Mouse (Mus musculus) ovary, adult 10 weeks (tissue): Measurements from ENCODE around the gene Coq2. TPM values are rescaled to one million over a fixed set of nuclear protein-coding genes. Genes with fewer than 3 reads are reported as not detected.

Experiments
- polyA plus RNA-seq: library from polyadenylated mRNA; stranded (reverse); fragments of 350-450 nt; fragmentation: Illumina TruSeq; extraction: RNeasy Lipid Tissue Mini Kit (QIAGEN cat#74804); gene quantifications from one replicate; pipeline ENCODE4 v1.2.3, GENCODE M21; 2014

Gene Coq2
- 11.1 TPM for polyA plus RNA-seq

DNA sequence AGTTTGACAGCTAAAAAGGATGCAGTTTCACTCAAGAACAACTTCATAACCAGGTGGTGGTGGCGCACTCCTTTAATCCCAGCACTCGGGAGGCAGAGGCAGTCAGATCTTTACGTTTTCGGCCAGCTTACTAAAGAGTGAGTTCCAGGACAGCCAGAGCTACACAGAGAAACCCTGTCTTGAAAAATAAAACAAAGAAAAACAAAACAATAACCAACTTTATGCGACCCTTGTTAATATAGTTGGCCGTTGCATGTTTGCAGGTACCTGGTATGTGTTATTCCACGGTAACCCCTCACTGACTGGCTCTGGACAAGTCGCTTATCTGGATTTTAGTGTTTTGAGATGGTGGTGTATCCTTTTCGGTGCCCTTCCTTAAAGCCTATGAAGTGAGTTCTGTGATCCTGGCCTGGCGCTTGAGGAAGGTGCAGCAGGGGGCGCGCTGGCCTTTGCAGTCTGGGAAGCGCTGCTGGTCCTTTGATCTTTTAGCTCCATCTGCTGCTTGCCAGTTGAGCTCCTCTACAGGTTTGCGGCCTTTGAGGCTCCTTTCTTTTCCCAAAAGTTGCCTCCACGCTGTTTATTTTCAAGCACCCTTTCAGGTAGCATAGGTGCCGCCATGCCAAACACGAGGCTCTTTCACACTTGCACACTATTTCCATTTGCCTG is at the start of gene Coq2:
TSS of gene Coq2 (minus strand) at position 430 of the 666 bp plus-strand sequence.

DNA sequence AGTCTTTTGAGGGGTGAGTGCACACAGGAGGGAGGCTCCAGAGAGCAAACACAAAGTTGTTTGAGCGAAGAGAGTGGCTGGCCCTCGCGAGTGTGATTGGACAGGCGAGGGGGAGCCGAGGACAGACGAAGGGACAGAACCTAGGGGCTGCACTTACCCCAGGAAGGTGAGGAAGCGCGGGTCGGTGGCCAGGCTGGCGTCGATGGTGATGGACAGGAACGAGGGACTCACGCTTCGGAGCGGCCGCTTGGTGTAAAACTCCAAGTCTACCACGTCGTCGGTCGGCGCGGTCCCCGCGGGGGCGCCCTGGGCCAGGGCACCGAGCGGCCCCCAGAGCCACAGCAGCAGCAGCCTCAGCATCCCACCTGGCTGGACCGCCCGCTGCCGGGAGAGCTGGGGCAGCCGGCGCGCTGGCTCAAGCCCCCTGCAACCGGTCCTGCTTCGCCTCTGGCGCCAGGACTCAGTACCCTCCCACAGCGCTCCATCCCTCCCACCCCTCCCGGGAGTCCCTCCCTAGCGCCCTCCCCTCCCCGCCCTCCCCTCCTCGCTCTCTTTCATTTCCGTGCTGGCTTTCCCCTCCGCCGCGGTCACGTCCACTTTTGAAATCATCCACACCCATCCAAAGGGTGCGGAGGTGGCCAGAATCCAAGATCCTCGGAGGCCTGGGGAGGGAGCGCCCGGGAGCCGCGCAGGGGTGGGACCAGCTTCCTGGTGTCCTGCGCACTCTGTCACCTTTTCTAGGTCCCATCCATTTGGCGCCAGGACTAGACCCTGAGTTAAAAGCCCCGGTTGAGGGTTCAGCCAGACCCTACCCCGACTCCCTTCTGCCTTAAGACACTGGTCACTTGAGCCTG is 44.5 kb upstream of the Coq2 start, which contains the start of gene Hpse:
TSS of gene Hpse (minus strand) at position 482 of the 854 bp plus-strand sequence.

Other genes with a start within 250 kb of the Coq2 start
- 35.0 TPM for gene Lin54, start 174.5 kb downstream of the Coq2 start, polyA plus RNA-seq
- 115 TPM for gene Cops4, start 156.8 kb downstream of the Coq2 start, polyA plus RNA-seq
- gene Plac8, start 102.9 kb downstream of the Coq2 start, polyA plus RNA-seq: 14.1 TPM
- 3.1 TPM for gene Hpse, start 44.6 kb upstream of the Coq2 start, polyA plus RNA-seq
- gene Helq, start 123.5 kb upstream of the Coq2 start, polyA plus RNA-seq: 11.1 TPM
- gene Mrps18c, start 123.5 kb upstream of the Coq2 start, polyA plus RNA-seq: 217 TPM
- 48.4 TPM for gene Abraxas1, start 145.8 kb upstream of the Coq2 start, polyA plus RNA-seq
- 4.6 TPM for gene Gpat3, start 170.6 kb upstream of the Coq2 start, polyA plus RNA-seq